Mouse (Mus musculus) cerebellum, adult 2 months (tissue): ENCODE data around the gene Gucd1.

Source experiments
- CTCF ChIP-seq: fragments of 200-500 bp; IDR thresholded peaks from 2 replicates; pipeline ENCODE4 v1.5.1; 2011; ENCODE audit warnings: low read depth, mild to moderate bottlenecking, control low read depth, low read length, moderate library complexity, borderline replicate concordance; ENCODE audit not compliant: insufficient read depth
- POLR2A ChIP-seq: fragments of 200-500 bp; IDR thresholded peaks from 2 replicates; pipeline ENCODE4 v1.6.1; 2011; ENCODE audit warnings: low read length, control low read depth, borderline replicate concordance; ENCODE audit not compliant: insufficient read depth

DNA sequence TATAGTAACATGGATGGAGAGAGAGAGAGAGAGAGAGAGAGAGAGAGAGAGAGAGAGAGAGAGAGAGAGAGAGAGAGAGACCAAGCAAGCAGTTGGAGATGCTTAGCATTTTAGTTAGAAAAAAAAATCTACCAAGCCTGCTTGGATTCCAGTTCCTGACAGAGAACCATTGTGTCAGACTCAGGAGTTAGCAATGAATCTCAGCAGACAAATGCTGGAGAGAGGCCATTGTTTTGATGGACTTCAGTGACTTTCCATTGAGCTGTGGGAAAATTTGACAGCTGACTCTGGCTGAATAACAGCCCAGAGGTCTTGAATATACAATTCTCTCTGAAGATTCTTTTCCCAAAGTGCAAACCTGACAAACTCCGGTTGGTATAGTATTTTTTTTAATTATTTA lies 59.9 kb downstream of the Gucd1 start:
- no peak for TF ChIP-seq POLR2A
- TF ChIP-seq CTCF, result no peak
